Mouse (Mus musculus) hindbrain, embryonic 11.5 days (tissue): ENCODE results near the gene Ugt3a1. TPM values are rescaled to one million over a fixed set of nuclear protein-coding genes. Genes with fewer than 3 reads are reported as not detected.
"Not testable (repeated sequence)": the region's sequence is repeated elsewhere in the genome, so short reads cannot be mapped to it uniquely, and the experiment has no call there.

Source experiments
- ATAC-seq: fragments of 200-750 bp; cut with Nextera tagmentation; 2 replicates; pipeline ENCODE4 v1.8.0; 2017; ENCODE audit warnings: mild to moderate bottlenecking, moderate TSS enrichment, moderate library complexity; ENCODE audit not compliant: low FRiP score
- DNase-seq: peaks from one replicate; pipeline ENCODE4 v3.0.0-alpha.2; 2015; ENCODE audit warnings: low spot score
- H3K27ac ChIP-seq: fragments of 300-500 bp; sonication (generic); 2 replicates; pipeline ENCODE4 v1.5.1; 2014; ENCODE audit warnings: mild to moderate bottlenecking, low read depth, low read length
- H3K27me3 ChIP-seq: fragments of 300-500 bp; sonication (generic); 2 replicates; pipeline ENCODE4 v1.6.1; 2014; ENCODE audit warnings: mild to moderate bottlenecking, low read length, moderate library complexity, mixed read lengths; ENCODE audit not compliant: control insufficient read depth, insufficient read depth
- H3K36me3 ChIP-seq: fragments of 300-500 bp; sonication (generic); 2 replicates; pipeline ENCODE4 v1.6.1; 2014; ENCODE audit warnings: mild to moderate bottlenecking, low read length, moderate library complexity, mixed read lengths; ENCODE audit not compliant: control insufficient read depth, insufficient read depth
- H3K4me1 ChIP-seq: fragments of 300-500 bp; sonication (generic); replicated peaks from 2 replicates; pipeline ENCODE4 v1.6.1; 2014; ENCODE audit warnings: low read length, mixed read lengths; ENCODE audit not compliant: control insufficient read depth, insufficient read depth
- H3K4me2 ChIP-seq: fragments of 300-500 bp; sonication (generic); replicated peaks from 2 replicates; pipeline ENCODE4 v1.6.1; 2014; ENCODE audit warnings: mild to moderate bottlenecking, low read depth, low read length
- H3K4me3 ChIP-seq: fragments of 300-500 bp; sonication (generic); 2 replicates; pipeline ENCODE4 v1.5.1; 2014; ENCODE audit warnings: low read depth, low read length
- H3K9ac ChIP-seq: fragments of 300-500 bp; sonication (generic); 2 replicates; pipeline ENCODE4 v1.6.1; 2014; ENCODE audit warnings: low read depth, low read length
- H3K9me3 ChIP-seq: fragments of 300-500 bp; sonication (generic); 2 replicates; pipeline ENCODE4 v1.6.1; 2016; ENCODE audit warnings: low read length; ENCODE audit not compliant: control insufficient read depth
- WGBS: fragments of 180-500 bp; shearing (Covaris S2); extraction: QIAGEN DNeasy Blood & Tissue Kit; methylation state at CpG from one replicate; pipeline ENCODE4 v1.1.7; 2014; 5-methylcytosine and 5-hydroxymethylcytosine counted together
- polyA plus RNA-seq: library from polyadenylated mRNA; unstranded; fragments of >200 nt; fragmentation: Nextera tagmentation; extraction: Ambion mirVana; gene quantifications from 2 replicates; pipeline ENCODE4 v1.2.1, GENCODE M21; 2014

Ugt3a1 gene
- polyA plus RNA-seq = not detected in 2 replicates

- WGBS = 95% methylated on average over 6 of the region's 6 CpGs
- H3K9ac ChIP-seq = no peak within 1 kb of the TSS
Observed at GRCm38 (mm10) chr15:9276838-9277295, at the start of gene Ugt3a1. Gene Ugt3a1 (plus strand): TSS chr15:9276888.

DNA sequence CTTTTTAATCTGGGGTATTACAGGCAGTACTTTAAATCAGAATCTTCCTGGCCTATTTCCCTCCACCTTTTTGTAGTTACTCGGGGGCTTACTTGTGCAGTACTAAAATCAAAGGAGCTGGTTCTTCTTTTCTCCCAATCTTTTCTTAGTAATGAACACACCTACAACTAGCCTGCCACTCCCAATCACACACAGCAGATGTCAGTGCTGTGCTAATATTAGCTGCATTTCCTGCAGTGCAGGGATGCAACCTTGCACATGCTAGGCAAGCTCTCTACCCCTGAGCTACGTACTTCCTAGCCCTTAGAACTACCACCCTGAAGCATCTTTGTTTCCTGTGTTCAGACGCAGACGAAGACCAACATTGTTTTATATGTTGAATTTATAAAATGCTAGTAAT, 45.8 kb upstream of the Ugt3a1 start:
- not testable (repeated sequence) for H3K9ac ChIP-seq, ATAC-seq, H3K36me3 ChIP-seq, H3K4me2 ChIP-seq, H3K4me3 ChIP-seq, H3K27ac ChIP-seq, H3K9me3 ChIP-seq, DNase-seq, H3K4me1 ChIP-seq, H3K27me3 ChIP-seq
- 82% methylated on average over 4 of the region's 4 CpGs for WGBS

More at GRCm38 (mm10) chr15:9276838-9277295, at the start of gene Ugt3a1:
- no peaks in the 10 kb centered on the region for H3K9me3 ChIP-seq
- no peak for ATAC-seq
- no peaks in the 10 kb centered on the region for H3K27me3 ChIP-seq
- no peak within 1 kb of the TSS for H3K4me2 ChIP-seq
- H3K4me3 ChIP-seq = no peak within 1 kb of the TSS
- H3K4me1 ChIP-seq = no peaks in the 10 kb centered on the region
- H3K27ac ChIP-seq = no peak within 1 kb of the TSS
- no peaks in the 10 kb centered on the region for H3K36me3 ChIP-seq
- DNase-seq = no peak

- Histone ChIP-seq H3K9me3 (no peaks in the 10 kb centered on the region), H3K27ac (no peak overlapping the region), H3K4me2 (no peak overlapping the region), H3K4me1 (no peaks in the 10 kb centered on the region), H3K27me3 (no peaks in the 10 kb centered on the region), H3K36me3 (no peaks in the 10 kb centered on the region), H3K9ac (no peak overlapping the region), H3K4me3 (no peak overlapping the region)
- ATAC-seq (no peak), DNase-seq (no peak)
Observed at GRCm38 (mm10) chr15:9246345-9246744, 30.3 kb upstream of the Ugt3a1 start.

DNA sequence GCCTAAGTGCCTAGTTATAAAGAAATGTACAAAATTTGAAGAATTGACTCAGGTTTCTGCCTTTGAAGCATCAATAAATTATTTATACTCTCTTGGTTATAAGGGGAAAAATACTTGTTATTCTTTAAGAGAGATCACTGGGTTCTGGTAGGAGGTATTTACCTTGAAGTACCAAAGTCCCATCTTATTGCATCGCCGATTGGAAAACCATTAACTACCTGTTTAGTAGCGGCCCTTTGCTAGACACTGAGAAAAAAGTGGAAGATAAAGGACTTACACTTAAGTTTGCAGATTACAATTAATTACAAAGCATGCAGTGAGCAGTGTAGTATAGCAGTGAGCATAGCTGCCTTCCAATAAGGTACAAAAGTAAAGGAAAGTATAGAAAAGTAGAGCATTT, 23.8 kb upstream of the Ugt3a1 start:
- no peak for ATAC-seq
- 94% methylated on average over 3 of the region's 3 CpGs for WGBS
- Histone ChIP-seq H3K36me3 (no peaks in the 10 kb centered on the region), H3K4me1 (no peaks in the 10 kb centered on the region), H3K9me3 (no peaks in the 10 kb centered on the region), H3K4me2 (no peak overlapping the region), H3K27me3 (no peaks in the 10 kb centered on the region), H3K4me3 (no peak overlapping the region), H3K27ac (no peak overlapping the region), H3K9ac (no peak overlapping the region)
- DNase-seq = no peak

GRCm38 (mm10) chr15:9260621-9261020, 16.1 kb upstream of the Ugt3a1 start:
- H3K36me3 ChIP-seq = no peaks in the 10 kb centered on the region
- H3K9ac ChIP-seq = no peak overlapping the region
- H3K9me3 ChIP-seq = no peaks in the 10 kb centered on the region
- H3K27ac ChIP-seq = no peak overlapping the region
- ATAC-seq (no peak), DNase-seq (no peak)
- no peak overlapping the region for H3K4me3 ChIP-seq
- 84% methylated on average over 3 of the region's 3 CpGs for WGBS
- no peaks in the 10 kb centered on the region for H3K27me3 ChIP-seq
- no peak overlapping the region for H3K4me2 ChIP-seq
- H3K4me1 ChIP-seq = no peaks in the 10 kb centered on the region

GRCm38 (mm10) chr15:9271876-9272275, 4.8 kb upstream of the Ugt3a1 start:
- H3K9ac ChIP-seq = no peak overlapping the region
- 80% methylated on average over 7 of the region's 7 CpGs for WGBS
- no peak for ATAC-seq
- no peak overlapping the region for H3K4me2 ChIP-seq
- no peaks in the 10 kb centered on the region for H3K4me1 ChIP-seq
- DNase-seq = no peak
- H3K36me3 ChIP-seq = no peaks in the 10 kb centered on the region
- no peaks in the 10 kb centered on the region for H3K27me3 ChIP-seq
- no peaks in the 10 kb centered on the region for H3K9me3 ChIP-seq
- H3K4me3 ChIP-seq = no peak overlapping the region
- no peak overlapping the region for H3K27ac ChIP-seq

DNA sequence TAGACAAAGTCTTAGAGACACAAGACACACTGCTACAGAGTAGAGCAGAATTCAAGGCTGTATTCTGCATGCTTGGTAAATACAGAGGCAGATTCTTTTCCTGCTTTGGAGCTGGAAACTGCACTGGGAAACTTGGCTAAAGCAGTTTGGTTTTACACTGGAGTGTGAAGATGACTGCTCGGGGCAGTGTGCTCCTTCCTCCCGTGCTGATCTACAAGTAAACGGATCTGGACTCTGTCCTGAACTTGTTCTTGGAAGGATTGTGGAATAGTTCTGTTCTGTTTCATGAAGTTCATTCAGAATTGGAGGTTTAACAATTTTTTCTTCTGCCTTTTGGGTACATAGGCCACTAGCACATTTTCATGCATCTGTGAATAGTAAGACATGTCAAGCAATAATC, 2.3 kb downstream of the Ugt3a1 start:
- Histone ChIP-seq H3K36me3 (no peaks in the 10 kb centered on the region), H3K4me2 (no peak overlapping the region), H3K4me3 (no peak overlapping the region), H3K4me1 (no peaks in the 10 kb centered on the region), H3K27me3 (no peaks in the 10 kb centered on the region), H3K27ac (no peak overlapping the region), H3K9ac (no peak overlapping the region), H3K9me3 (no peaks in the 10 kb centered on the region)
- WGBS = 88% methylated on average over 3 of the region's 3 CpGs
- no peak for ATAC-seq
- no peak for DNase-seq

DNA sequence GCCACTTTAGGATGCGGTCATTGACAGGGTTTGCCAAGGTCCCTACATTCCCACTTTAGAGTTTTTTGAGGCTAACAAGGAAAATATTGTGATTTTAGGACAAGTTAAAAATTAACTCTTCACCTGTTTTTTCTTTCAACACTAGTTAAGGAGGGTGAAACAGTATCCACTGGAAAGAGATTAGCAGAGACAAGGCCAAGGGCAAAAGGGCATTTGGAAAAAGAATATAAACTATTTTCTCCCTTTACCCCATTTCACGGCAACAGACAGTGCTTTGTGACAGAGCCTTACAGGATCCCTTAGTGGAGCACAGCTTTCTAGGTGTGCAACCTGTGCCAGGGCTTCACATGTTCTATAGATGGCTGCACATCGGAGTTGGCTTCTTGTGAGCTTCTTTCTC, 2.9 kb downstream of the Ugt3a1 start:
- DNase-seq (no peak), ATAC-seq (no peak)
- Histone ChIP-seq H3K4me1 (no peaks in the 10 kb centered on the region), H3K4me2 (no peak overlapping the region), H3K27ac (no peak overlapping the region), H3K9ac (no peak overlapping the region), H3K36me3 (no peaks in the 10 kb centered on the region), H3K27me3 (no peaks in the 10 kb centered on the region), H3K4me3 (no peak overlapping the region), H3K9me3 (no peaks in the 10 kb centered on the region)
- WGBS = 90% methylated on average over 3 of the region's 3 CpGs

GRCm38 (mm10) chr15:9283165-9283564, 6.5 kb downstream of the Ugt3a1 start:
- Histone ChIP-seq H3K36me3 (no peaks in the 10 kb centered on the region), H3K27me3 (no peaks in the 10 kb centered on the region), H3K9me3 (no peaks in the 10 kb centered on the region), H3K4me1 (no peaks in the 10 kb centered on the region), H3K4me2 (no peak overlapping the region), H3K9ac (no peak overlapping the region), H3K4me3 (no peak overlapping the region), H3K27ac (no peak overlapping the region)
- no peak for DNase-seq
- no peak for ATAC-seq
- 93% methylated on average over 2 of the region's 2 CpGs for WGBS
